Mouse (Mus musculus): ENCODE results near the gene Rxrb.
"Not testable (repeated sequence)": the region's sequence is repeated elsewhere in the genome, so short reads cannot be mapped to it uniquely, and the experiment has no call there.

GRCm38 (mm10) chr17:33982136-33982535 lies 49.5 kb upstream of the Rxrb start:
- TF ChIP-seq POLR2A (IDR thresholded peaks at IDR 0.05; ENCODE audit: insufficient read length, low read depth); USF1 (IDR thresholded peaks at IDR 0.05; ENCODE audit: low read depth); MAX (IDR thresholded peaks at IDR 0.05; ENCODE audit: low read depth); POLR2AphosphoS2 (IDR thresholded peaks at IDR 0.05; ENCODE audit: insufficient read length, low read depth); TCF3 (IDR thresholded peaks at IDR 0.05; ENCODE audit: insufficient read length, low read depth); E2F4 (IDR thresholded peaks at IDR 0.05; ENCODE audit: insufficient read depth); TCF12 (IDR thresholded peaks at IDR 0.05; ENCODE audit: insufficient read depth, poor library complexity, severe bottlenecking); MYOD1 (IDR thresholded peaks at IDR 0.05; ENCODE audit: control insufficient read depth in 1 of 3, insufficient read length in 2 of 3, low read depth in 2 of 3): not testable (repeated sequence)
